Mouse (Mus musculus): ENCODE data around the gene Cpsf2. TPM values are rescaled to one million over a fixed set of nuclear protein-coding genes. Genes with fewer than 3 reads are reported as not detected.
A peak's percentile ranks its signal among the peaks of the same experiment; 100 is the strongest.

The Cpsf2 gene
- polyA plus RNA-seq, 1 experiment from 2014 or later = 38.1 TPM

GRCm38 (mm10) chr12:101971311-101971710 is 4.5 kb upstream of the Cpsf2 start:
- no peak for ATAC-seq (ENCODE audit: low FRiP score, low read depth)
- Histone ChIP-seq H3K9ac (replicated peaks) (no peak overlapping the region), H3K4me3 (no peak overlapping the region), H3K4me2 (replicated peaks) (no peak overlapping the region), H3K4me1 (0 out of 2 replicates have a peak, but pooled peaks cover 4% of the 10 kb centered on the region), H3K36me3 (peaks cover 17% of the 10 kb centered on the region), H3K27me3 (no peaks in the 10 kb centered on the region), H3K27ac (replicated peaks) (no peak overlapping the region), H3K9me3 (no peaks in the 10 kb centered on the region)
- WGBS = 95% methylated on average over 2 of the region's 2 CpGs

DNA sequence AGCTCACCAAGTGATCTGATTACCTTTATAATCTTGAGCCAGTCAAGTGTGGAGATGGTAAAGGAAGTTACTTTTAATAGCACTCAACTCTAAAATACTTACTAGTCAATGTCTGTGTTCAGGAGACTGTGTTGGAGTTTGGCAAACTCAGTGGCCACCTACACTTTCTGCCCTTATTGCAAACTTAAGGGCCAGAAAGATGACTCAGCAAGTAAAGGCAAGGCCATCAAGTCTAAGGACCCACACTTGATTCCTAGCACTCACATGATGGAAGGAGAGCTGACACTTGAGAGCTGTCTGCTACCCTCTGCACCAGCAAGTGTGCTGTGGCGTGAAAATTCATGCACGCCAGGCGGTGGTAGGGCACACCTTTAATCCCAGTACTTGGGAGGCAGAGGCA is 3.6 kb upstream of the Cpsf2 start:
- no peak for ATAC-seq (ENCODE audit: low FRiP score, low read depth)
- no peak overlapping the region for H3K4me2 ChIP-seq (replicated peaks)
- 94% methylated on average over 3 of the region's 3 CpGs for WGBS

DNA sequence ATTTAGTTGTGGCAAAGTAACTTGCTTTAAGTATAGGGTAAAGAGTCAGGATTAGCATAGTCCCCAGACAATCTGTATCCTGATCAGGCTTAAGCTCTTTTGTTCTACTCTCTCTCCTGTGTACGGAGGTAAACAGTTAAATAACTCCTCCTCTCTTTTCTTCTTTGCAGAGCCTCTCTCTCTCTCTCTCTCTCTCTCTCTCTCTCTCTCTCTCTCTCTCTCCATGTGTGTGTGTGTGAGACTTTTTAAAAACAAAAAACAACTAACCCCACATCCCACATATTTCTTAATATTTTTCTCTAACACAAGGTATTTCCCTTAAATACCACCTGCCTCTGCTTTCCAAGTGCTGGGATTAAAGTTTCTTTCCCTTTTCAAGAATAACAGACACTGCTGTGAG is 1.2 kb upstream of the Cpsf2 start:
- 5% methylated on average over 1 of the region's 1 CpGs for WGBS
- Histone ChIP-seq H3K4me3 (peak overlapping the region; percentile 92), H3K9me3 (no peaks in the 10 kb centered on the region), H3K27ac (replicated peaks) (peak overlapping the region; percentile 86), H3K4me1 (peaks cover 19% of the 10 kb centered on the region), H3K4me2 (replicated peaks) (peak overlapping the region; percentile 77), H3K27me3 (no peaks in the 10 kb centered on the region), H3K36me3 (no peaks in the 10 kb centered on the region), H3K9ac (replicated peaks) (peak overlapping the region; percentile 96)
- no peak for ATAC-seq (ENCODE audit: low FRiP score, low read depth)

More for the DNA sequence above, 3.6 kb upstream of the Cpsf2 start:
- no peak overlapping the region for H3K27ac ChIP-seq (replicated peaks)
- H3K36me3 ChIP-seq = peaks cover 14% of the 10 kb centered on the region
- H3K4me3 ChIP-seq = no peak overlapping the region
- no peaks in the 10 kb centered on the region for H3K9me3 ChIP-seq
- peaks cover 12% of the 10 kb centered on the region for H3K4me1 ChIP-seq
- H3K27me3 ChIP-seq = no peaks in the 10 kb centered on the region
- no peak overlapping the region for H3K9ac ChIP-seq (replicated peaks)

- no peaks in the 10 kb centered on the region for H3K9me3 ChIP-seq
- ATAC-seq (ENCODE audit: low FRiP score, low read depth) = no peak
- no peaks in the 10 kb centered on the region for H3K27me3 ChIP-seq
- WGBS = 1% methylated on average over 23 of the region's 23 CpGs
- peak overlapping the region; percentile 92 for H3K4me3 ChIP-seq
- H3K4me2 ChIP-seq (replicated peaks) = peak overlapping the region; percentile 77
- peak overlapping the region; percentile 86 for H3K27ac ChIP-seq (replicated peaks)
- peak overlapping the region; percentile 96 for H3K9ac ChIP-seq (replicated peaks)
- peaks cover 19% of the 10 kb centered on the region for H3K4me1 ChIP-seq
- H3K36me3 ChIP-seq = no peaks in the 10 kb centered on the region
Observed at GRCm38 (mm10) chr12:101975167-101975600, 604 bp upstream of the Cpsf2 start.

DNA sequence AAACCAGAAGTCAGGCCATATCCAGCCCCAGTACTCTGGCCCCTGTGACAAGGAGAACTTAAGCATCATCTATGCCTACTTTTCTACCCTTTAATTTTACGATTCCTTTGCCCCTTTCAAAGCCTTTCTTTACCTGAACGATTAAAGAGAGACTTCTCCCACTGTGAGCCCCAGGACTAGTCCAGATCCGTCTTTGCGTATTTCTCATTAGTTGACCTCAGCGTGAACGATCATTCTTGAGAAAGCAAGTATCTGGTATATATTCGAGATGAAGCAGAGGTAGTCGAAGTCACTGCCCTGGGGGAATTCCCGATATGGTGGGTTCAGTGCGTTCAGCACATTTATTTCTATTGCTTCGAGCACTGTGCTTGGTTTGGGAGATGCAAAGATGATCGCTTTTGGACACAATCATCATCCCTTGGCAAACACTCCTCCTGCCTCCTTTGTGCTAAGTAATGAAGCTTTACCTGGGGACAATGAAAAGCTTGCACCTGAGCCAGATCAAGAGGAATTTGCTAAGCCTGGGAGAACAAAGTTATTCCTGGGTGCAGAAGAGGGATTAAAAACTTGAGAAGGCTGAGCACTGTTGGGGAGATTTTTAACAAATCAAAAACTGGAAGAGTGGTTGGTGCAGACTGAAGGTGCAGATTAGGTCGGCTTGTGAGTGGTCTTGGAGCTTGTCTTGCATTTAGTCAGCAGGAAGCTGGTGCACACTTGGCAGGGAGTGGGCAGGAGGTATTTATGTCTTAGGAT is 1.0 kb downstream of the Cpsf2 start:
- H3K27me3 ChIP-seq = no peaks in the 10 kb centered on the region
- peak overlapping the region; percentile 96 for H3K9ac ChIP-seq (replicated peaks)
- no peak overlapping the region for H3K27ac ChIP-seq (replicated peaks)
- peak overlapping the region; percentile 92 for H3K4me3 ChIP-seq
- H3K36me3 ChIP-seq = no peaks in the 10 kb centered on the region
- no peak for ATAC-seq (ENCODE audit: low FRiP score, low read depth)
- no peaks in the 10 kb centered on the region for H3K9me3 ChIP-seq
- WGBS = 20% methylated on average over 13 of the region's 13 CpGs
- peaks cover 19% of the 10 kb centered on the region for H3K4me1 ChIP-seq
- peak overlapping the region; percentile 77 for H3K4me2 ChIP-seq (replicated peaks)

DNA sequence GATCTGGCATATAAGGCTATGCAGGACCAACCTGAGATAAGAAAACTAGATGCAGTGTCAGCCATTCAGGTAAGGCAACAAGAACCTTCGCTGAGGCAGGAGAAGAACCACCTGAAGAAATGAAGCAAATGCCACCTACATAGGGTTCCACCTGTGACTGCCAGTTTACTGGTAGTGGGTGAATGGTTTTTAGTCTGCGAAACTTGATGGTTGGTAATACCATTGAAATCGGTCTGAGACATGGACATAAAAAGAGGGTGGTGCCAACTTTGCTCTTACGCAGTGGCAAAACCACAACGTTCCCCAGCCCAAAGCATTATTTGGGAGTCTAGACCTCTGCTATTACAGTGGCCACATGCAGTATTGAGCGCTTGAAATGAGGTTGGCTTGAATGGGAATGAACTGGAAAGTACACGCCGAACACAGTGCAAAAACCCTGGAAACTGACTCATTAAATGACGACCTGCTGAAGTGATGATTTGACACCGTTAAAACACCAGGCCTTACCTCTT is 1.7 kb downstream of the Cpsf2 start:
- H3K4me2 ChIP-seq (replicated peaks) = peak overlapping the region; percentile 77
- 91% methylated on average over 10 of the region's 10 CpGs for WGBS
- H3K4me1 ChIP-seq = peaks cover 19% of the 10 kb centered on the region
- H3K9ac ChIP-seq (replicated peaks) = no peak overlapping the region
- H3K4me3 ChIP-seq = peak overlapping the region; percentile 92; the same call in 1 of the 2 replicates
- H3K9me3 ChIP-seq = no peaks in the 10 kb centered on the region
- ATAC-seq (ENCODE audit: low FRiP score, low read depth) = no peak
- H3K27me3 ChIP-seq = no peaks in the 10 kb centered on the region
- no peak overlapping the region for H3K27ac ChIP-seq (replicated peaks)
- peaks cover 1% of the 10 kb centered on the region for H3K36me3 ChIP-seq

DNA sequence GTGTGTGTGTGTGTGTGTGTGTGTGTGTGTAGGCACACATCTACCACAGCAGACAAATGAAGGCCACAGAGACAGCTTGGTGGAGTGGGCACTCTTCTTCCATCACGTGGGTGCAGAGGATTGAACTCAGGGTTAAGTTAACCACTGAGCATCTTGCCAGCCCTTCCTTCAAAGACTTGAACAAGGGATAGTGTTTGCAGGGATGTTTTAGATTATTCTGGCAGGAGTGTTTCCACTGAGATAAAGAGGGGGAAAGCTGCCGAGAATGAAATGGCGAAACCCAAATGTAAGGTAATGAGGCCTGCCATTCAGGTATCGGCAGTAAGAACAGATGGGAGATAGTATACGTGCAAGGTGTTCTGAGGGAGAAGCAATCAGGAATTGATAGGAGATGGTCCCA is 2.4 kb downstream of the Cpsf2 start:
- no peak overlapping the region for H3K4me2 ChIP-seq (replicated peaks)
- H3K27ac ChIP-seq (replicated peaks) = no peak overlapping the region
- 93% methylated on average over 5 of the region's 5 CpGs for WGBS
- no peak overlapping the region for H3K9ac ChIP-seq (replicated peaks)
- peaks cover 19% of the 10 kb centered on the region for H3K4me1 ChIP-seq
- H3K9me3 ChIP-seq = no peaks in the 10 kb centered on the region
- no peak overlapping the region for H3K4me3 ChIP-seq
- ATAC-seq (ENCODE audit: low FRiP score, low read depth) = no peak
- H3K27me3 ChIP-seq = no peaks in the 10 kb centered on the region
- H3K36me3 ChIP-seq = peaks cover 8% of the 10 kb centered on the region

DNA sequence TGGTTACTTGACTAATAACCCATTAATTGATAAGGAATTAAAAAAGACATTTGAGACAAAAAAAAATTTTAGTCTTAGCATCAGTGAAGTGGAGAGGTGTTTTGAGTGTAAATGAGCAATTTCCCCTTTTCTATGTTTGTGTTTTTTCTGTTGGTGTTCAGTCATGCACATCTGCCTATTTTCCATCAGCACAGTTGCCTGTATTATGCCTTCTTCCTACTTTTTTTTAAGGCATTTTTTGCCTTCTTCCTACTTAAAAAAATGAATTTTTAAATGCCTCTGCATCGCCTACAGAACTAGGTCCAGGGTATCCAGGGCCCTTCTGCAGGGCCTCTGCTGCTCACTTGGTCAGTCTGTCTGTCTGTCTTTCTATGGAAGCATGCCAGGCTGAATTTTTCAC is 2.8 kb downstream of the Cpsf2 start:
- no peak for ATAC-seq (ENCODE audit: low FRiP score, low read depth)
- Histone ChIP-seq H3K27me3 (no peaks in the 10 kb centered on the region), H3K36me3 (peaks cover 12% of the 10 kb centered on the region), H3K4me1 (peaks cover 19% of the 10 kb centered on the region), H3K9me3 (no peaks in the 10 kb centered on the region), H3K9ac (replicated peaks) (no peak overlapping the region), H3K4me2 (replicated peaks) (no peak overlapping the region), H3K4me3 (no peak overlapping the region), H3K27ac (replicated peaks) (no peak overlapping the region)
- 92% methylated on average over 1 of the region's 1 CpGs for WGBS

- Histone ChIP-seq H3K27ac (replicated peaks) (no peak overlapping the region), H3K4me3 (no peak overlapping the region), H3K4me1 (peaks cover 19% of the 10 kb centered on the region), H3K9me3 (no peaks in the 10 kb centered on the region), H3K36me3 (peaks cover 19% of the 10 kb centered on the region), H3K9ac (replicated peaks) (no peak overlapping the region), H3K27me3 (no peaks in the 10 kb centered on the region), H3K4me2 (replicated peaks) (no peak overlapping the region)
- ATAC-seq (ENCODE audit: low FRiP score, low read depth) = no peak
- WGBS = 91% methylated on average over 8 of the region's 8 CpGs
Observed at GRCm38 (mm10) chr12:101979213-101979750, 3.5 kb downstream of the Cpsf2 start.

GRCm38 (mm10) chr12:101980266-101980665 is 4.5 kb downstream of the Cpsf2 start:
- 77% methylated on average over 5 of the region's 5 CpGs for WGBS
- peaks cover 14% of the 10 kb centered on the region for H3K4me1 ChIP-seq
- no peak overlapping the region for H3K4me2 ChIP-seq (replicated peaks)
- H3K9ac ChIP-seq (replicated peaks) = no peak overlapping the region
- H3K27me3 ChIP-seq = no peaks in the 10 kb centered on the region
- H3K27ac ChIP-seq (replicated peaks) = no peak overlapping the region
- peaks cover 28% of the 10 kb centered on the region for H3K36me3 ChIP-seq
- no peak for ATAC-seq (ENCODE audit: low FRiP score, low read depth)
- no peaks in the 10 kb centered on the region for H3K9me3 ChIP-seq
- no peak overlapping the region for H3K4me3 ChIP-seq

DNA sequence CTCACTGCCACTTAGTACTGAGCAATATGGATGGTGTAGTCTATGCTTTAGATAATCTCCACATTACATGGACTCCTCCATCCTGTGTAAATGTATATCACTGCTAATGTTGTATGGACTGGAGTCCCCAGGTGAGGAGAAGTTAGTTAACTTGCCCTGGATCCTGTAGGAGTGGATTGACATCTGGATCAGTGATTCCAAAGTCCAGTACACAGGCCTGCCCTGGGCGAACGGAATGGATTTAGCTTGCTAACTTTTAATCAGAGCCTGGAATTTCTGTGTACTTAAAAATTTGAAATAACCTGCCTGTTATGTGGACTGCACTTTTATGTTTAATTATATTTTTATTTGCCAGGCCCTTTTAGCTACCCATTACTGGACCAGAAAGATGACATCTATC is 5.8 kb downstream of the Cpsf2 start:
- Histone ChIP-seq H3K4me2 (replicated peaks) (no peak overlapping the region), H3K36me3 (peaks cover 32% of the 10 kb centered on the region), H3K4me3 (no peak overlapping the region), H3K27me3 (no peaks in the 10 kb centered on the region), H3K4me1 (peaks cover 14% of the 10 kb centered on the region), H3K9ac (replicated peaks) (no peak overlapping the region), H3K27ac (replicated peaks) (no peak overlapping the region), H3K9me3 (no peaks in the 10 kb centered on the region)
- WGBS = 95% methylated on average over 2 of the region's 2 CpGs
- ATAC-seq (ENCODE audit: low FRiP score, low read depth) = no peak

GRCm38 (mm10) chr12:101982977-101983376 is 7.2 kb downstream of the Cpsf2 start:
- no peak for ATAC-seq (ENCODE audit: low FRiP score, low read depth)
- Histone ChIP-seq H3K27ac (replicated peaks) (no peak overlapping the region), H3K4me2 (replicated peaks) (no peak overlapping the region), H3K9me3 (no peaks in the 10 kb centered on the region), H3K9ac (replicated peaks) (no peak overlapping the region), H3K27me3 (no peaks in the 10 kb centered on the region), H3K4me1 (no peaks in the 10 kb centered on the region), H3K4me3 (no peak overlapping the region), H3K36me3 (peaks cover 44% of the 10 kb centered on the region)
- WGBS = 96% methylated on average over 9 of the region's 9 CpGs

Data from midbrain, embryonic 12.5 days (tissue).